Mouse (Mus musculus) limb, embryonic 10.5 days (tissue): Measurements from ENCODE around the gene Tmem150b. TPM values are rescaled to one million over a fixed set of nuclear protein-coding genes. Genes with fewer than 3 reads are reported as not detected.

Source experiments
- polyA plus RNA-seq: library from polyadenylated mRNA; unstranded; fragments of >200 nt; fragmentation: Nextera tagmentation; extraction: Ambion mirVana; gene quantifications from 2 replicates; pipeline ENCODE4 v1.2.1, GENCODE M21; 2016

The Tmem150b gene
- polyA plus RNA-seq, 1 experiment from 2014 or later = 0.13 TPM

Other genes with a start within 250 kb of the Tmem150b start
- 36.8 and 42.1 TPM in 2 replicates for gene Ppp1r12c, start 223.6 kb downstream of the Tmem150b start, polyA plus RNA-seq
- gene Tnnt1, start 208.9 kb downstream of the Tmem150b start, polyA plus RNA-seq = 4.1 and 15.3 TPM in 2 replicates
- 2.6 and 3.1 TPM in 2 replicates for gene Tnni3, start 201.0 kb downstream of the Tmem150b start, polyA plus RNA-seq
- 2.1 and 4.2 TPM in 2 replicates for gene Dnaaf3, start 192.8 kb downstream of the Tmem150b start, polyA plus RNA-seq
- 1.1 and 2.8 TPM in 2 replicates for gene Syt5, start 177.7 kb downstream of the Tmem150b start, polyA plus RNA-seq
- not detected in 2 replicates for gene Ptprh, start 121.2 kb downstream of the Tmem150b start, polyA plus RNA-seq
- 1.7 and 2.1 TPM in 2 replicates for gene Tmem86b, start 93.8 kb downstream of the Tmem150b start, polyA plus RNA-seq
- gene Ppp6r1, start 66.2 kb downstream of the Tmem150b start, polyA plus RNA-seq = 10.6 and 11.4 TPM in 2 replicates
- gene Hspbp1, start 40.2 kb downstream of the Tmem150b start, polyA plus RNA-seq = 123 and 130 TPM in 2 replicates
- 1.3 TPM in 2 replicates for gene Brsk1, start 34.6 kb downstream of the Tmem150b start, polyA plus RNA-seq
- gene Kmt5c, start 14.9 kb upstream of the Tmem150b start, polyA plus RNA-seq = 88.9 and 100 TPM in 2 replicates
- gene Cox6b2, start 27.8 kb upstream of the Tmem150b start, polyA plus RNA-seq = 36.7 and 51.5 TPM in 2 replicates
- not detected in 2 replicates for gene Fam71e2, start 46.1 kb upstream of the Tmem150b start, polyA plus RNA-seq
- 0.09 TPM in 1 of 2 replicates, not detected in the other for gene Il11, start 57.6 kb upstream of the Tmem150b start, polyA plus RNA-seq
- gene Tmem190, start 57.7 kb upstream of the Tmem150b start, polyA plus RNA-seq = not detected in 2 replicates
- 4.8 and 5.8 TPM in 2 replicates for gene Tmem238, start 64.4 kb upstream of the Tmem150b start, polyA plus RNA-seq
- 396 and 427 TPM in 2 replicates for gene Rpl28, start 67.6 kb upstream of the Tmem150b start, polyA plus RNA-seq
- gene Ube2s, start 87.3 kb upstream of the Tmem150b start, polyA plus RNA-seq = 500 and 550 TPM in 2 replicates
- 0.16 and 0.18 TPM in 2 replicates for gene Shisa7, start 119.4 kb upstream of the Tmem150b start, polyA plus RNA-seq
- 2.6 and 3.1 TPM in 2 replicates for gene Isoc2b, start 145.0 kb upstream of the Tmem150b start, polyA plus RNA-seq
- 0.46 and 0.64 TPM in 2 replicates for gene Isoc2a, start 151.9 kb upstream of the Tmem150b start, polyA plus RNA-seq
- not detected in 2 replicates for gene Gm36210, start 181.3 kb upstream of the Tmem150b start, polyA plus RNA-seq
- 4.2 and 5.1 TPM in 2 replicates for gene Zfp628, start 190.0 kb upstream of the Tmem150b start, polyA plus RNA-seq
- 2.8 and 4.9 TPM in 2 replicates for gene Nat14, start 196.8 kb upstream of the Tmem150b start, polyA plus RNA-seq
- 0.95 and 2.0 TPM in 2 replicates for gene Ssc5d, start 200.5 kb upstream of the Tmem150b start, polyA plus RNA-seq
- 0.10 and 0.18 TPM in 2 replicates for gene Sbk2, start 239.2 kb upstream of the Tmem150b start, polyA plus RNA-seq
- not detected in 2 replicates for gene Sbk3, start 245.9 kb upstream of the Tmem150b start, polyA plus RNA-seq